Mouse (Mus musculus): ENCODE data around the gene Ptpa. TPM values are rescaled to one million over a fixed set of nuclear protein-coding genes. Genes with fewer than 3 reads are reported as not detected.

Gene Ptpa
- 100 to 1,000 TPM; 135 to 153 (median 141) TPM for total RNA-seq (2022)

GRCm38 (mm10) chr2:30415936-30416648 is at the start of gene Ptpa:
TSS of gene Ptpa (plus strand) at chr2:30416039.
- peak; percentile 89 for DNase-seq

GRCm38 (mm10) chr2:30366203-30366602 is 49.6 kb upstream of the Ptpa start:
- no peak for DNase-seq

GRCm38 (mm10) chr2:30371544-30371943 is 44.3 kb upstream of the Ptpa start:
- no peak for DNase-seq

- DNase-seq = no peak
These were observed 43.1 kb upstream of the Ptpa start for GRCm38 (mm10) chr2:30372726-30373125.

- no peak for DNase-seq
These were observed 39.9 kb upstream of the Ptpa start for GRCm38 (mm10) chr2:30375893-30376292.

- DNase-seq = no peak
These were observed 38.1 kb upstream of the Ptpa start for GRCm38 (mm10) chr2:30377721-30378120.

- DNase-seq = no peak
These were observed 36.5 kb upstream of the Ptpa start for GRCm38 (mm10) chr2:30379307-30379706.

GRCm38 (mm10) chr2:30380564-30381376 is 35.1 kb upstream of the Ptpa start:
- no peak for DNase-seq

GRCm38 (mm10) chr2:30381377-30381725 is 34.5 kb upstream of the Ptpa start:
- no peak for DNase-seq

- DNase-seq = no peak
These were observed 31.0 kb upstream of the Ptpa start for GRCm38 (mm10) chr2:30384814-30385213.

GRCm38 (mm10) chr2:30385591-30385990 is 30.2 kb upstream of the Ptpa start:
- DNase-seq = no peak

- no peak for DNase-seq
These were observed 28.9 kb upstream of the Ptpa start for GRCm38 (mm10) chr2:30386913-30387312.

- DNase-seq = no peak
These were observed 26.8 kb upstream of the Ptpa start for GRCm38 (mm10) chr2:30389000-30389399.

GRCm38 (mm10) chr2:30392114-30392576 is 23.7 kb upstream of the Ptpa start, which contains the start of gene Dolpp1:
TSS of gene Dolpp1 (plus strand) at chr2:30392254.
- DNase-seq = peak; percentile 97

- DNase-seq = peak; percentile 78
These were observed 23.1 kb upstream of the Ptpa start for GRCm38 (mm10) chr2:30392577-30393369.

- no peak for DNase-seq
These were observed 22.5 kb upstream of the Ptpa start for GRCm38 (mm10) chr2:30393370-30393656.

GRCm38 (mm10) chr2:30395757-30396156 is 20.1 kb upstream of the Ptpa start:
- no peak for DNase-seq

- no peak for DNase-seq
These were observed 19.6 kb upstream of the Ptpa start for GRCm38 (mm10) chr2:30396246-30396645.

- no peak for DNase-seq
These were observed 17.8 kb upstream of the Ptpa start for GRCm38 (mm10) chr2:30397986-30398512.

- DNase-seq = no peak
These were observed 16.4 kb upstream of the Ptpa start for GRCm38 (mm10) chr2:30399191-30400171.

- DNase-seq = no peak
These were observed 14.3 kb upstream of the Ptpa start for GRCm38 (mm10) chr2:30401581-30401980.
